ENCODE assay signal across 8 mouse cellular contexts in genomic region chr4:126162544-126163066, GRCm38 (mm10). TPM values are rescaled to one million over a fixed set of nuclear protein-coding genes. Genes with fewer than 3 reads are reported as not detected.
DNase-seq lines count a peak whose midpoint lies in the region; ATAC-seq lines count a peak whose summit lies in the region.

No protein-coding gene starts in this region.

- ATAC-seq in erythroid progenitor cell, adult 5-6 weeks (replicated peaks; ENCODE audit: low FRiP score, poor library complexity, severe bottlenecking): peak; percentile 73
- ATAC-seq in heart, embryonic 12.5 days (ENCODE audit: insufficient number of reproducible peaks, low FRiP score): peak; percentile 90
- peak; percentile 94 for ATAC-seq in kidney, embryonic 16.5 days (ENCODE audit: low FRiP score, low TSS enrichment)

- DNase-seq in B cell, adult 2 months: peak; percentile 86
- DNase-seq in c-Kit-negative CD71-positive TER-119-positive erythroid progenitor cells, embryonic 14.5 days (ENCODE audit: low read depth, low spot score): peak; percentile 36
- DNase-seq in liver: peak; percentile 85
- DNase-seq in monocyte, adult 2 months (ENCODE audit: low read depth in 1 of 2, low spot score in 2 of 2): peak; percentile 34 to 65
- peak; percentile 56 to 71 for DNase-seq in spleen, postnatal 14 days (ENCODE audit: low spot score in 2 of 2)

- H3K36me3 ChIP-seq in heart, embryonic 12.5 days: peaks cover 29% of the 10 kb centered on the region
- peaks cover 19% of the 10 kb centered on the region for H3K36me3 ChIP-seq in kidney, embryonic 16.5 days (ENCODE audit: insufficient read depth, low read length)

- WGBS in heart, embryonic 12.5 days: under 1% methylated on average over 44 of the region's 44 CpGs
- WGBS in kidney, embryonic 16.5 days: 1% methylated on average over 44 of the region's 44 CpGs

- H3K4me1 ChIP-seq in heart, embryonic 12.5 days (replicated peaks): peaks cover 29% of the 10 kb centered on the region
- peaks cover 23% of the 10 kb centered on the region for H3K4me1 ChIP-seq in kidney, embryonic 16.5 days (ENCODE audit: insufficient read depth, low read length)

- peak overlapping the region; percentile 91 for H3K9ac ChIP-seq in heart, embryonic 12.5 days
- peak overlapping the region; percentile 85 for H3K9ac ChIP-seq in kidney, embryonic 16.5 days (replicated peaks; ENCODE audit: low read length)

- H3K27me3 ChIP-seq in heart, embryonic 12.5 days (replicated peaks): no peaks in the 10 kb centered on the region
- no peaks in the 10 kb centered on the region for H3K27me3 ChIP-seq in kidney, embryonic 16.5 days (ENCODE audit: insufficient read depth, low read length)

- no peaks in the 10 kb centered on the region for H3K9me3 ChIP-seq in heart, embryonic 12.5 days (replicated peaks)
- H3K9me3 ChIP-seq in kidney, embryonic 16.5 days (ENCODE audit: low read length): no peaks in the 10 kb centered on the region

- peak overlapping the region; percentile 76 for H3K27ac ChIP-seq in heart, embryonic 12.5 days (ENCODE audit: poor library complexity, severe bottlenecking)
- peak overlapping the region; percentile 85 for H3K27ac ChIP-seq in kidney, embryonic 16.5 days (ENCODE audit: low read length)

- H3K4me3 ChIP-seq in heart, embryonic 12.5 days: peak overlapping the region; percentile 70
- peak overlapping the region; percentile 65 for H3K4me3 ChIP-seq in kidney, embryonic 16.5 days (ENCODE audit: low read length)

- peak overlapping the region; percentile 99 for H3K4me2 ChIP-seq in heart, embryonic 12.5 days
- peak overlapping the region; percentile 93 for H3K4me2 ChIP-seq in kidney, embryonic 16.5 days (replicated peaks; ENCODE audit: low read depth, low read length)

RNA-seq across cellular contexts. Expression of gene Sh3d21, which starts 0.7 kb away (rescaled TPM):
- total RNA-seq in erythroid progenitor cell, adult 5-6 weeks (2015; ENCODE audit: low replicate concordance): 1.8 TPM in 1 of 2 replicates, not detected in the other
- total RNA-seq in erythroid progenitor cell, adult 5-6 weeks (2017; ENCODE audit: low replicate concordance): 0.90 TPM in 1 of 2 replicates, not detected in the other
- 2.7 and 3.6 TPM in 2 replicates for polyA plus RNA-seq in heart, embryonic 12.5 days (2016; fragmentation: Nextera tagmentation; extraction: Ambion mirVana)
- polyA plus RNA-seq in kidney, embryonic 16.5 days (2015; fragmentation: Nextera tagmentation; extraction: Ambion mirVana): 9.1 and 10.5 TPM in 2 replicates

RNA-seq across cellular contexts. Expression of gene Eva1b, which starts 15.1 kb away (rescaled TPM):
- not detected in 2 replicates for total RNA-seq in erythroid progenitor cell, adult 5-6 weeks (2015; ENCODE audit: low replicate concordance)
- total RNA-seq in erythroid progenitor cell, adult 5-6 weeks (2017; ENCODE audit: low replicate concordance): 0.51 TPM in 1 of 2 replicates, not detected in the other
- 30.6 and 31.2 TPM in 2 replicates for polyA plus RNA-seq in heart, embryonic 12.5 days (2016; fragmentation: Nextera tagmentation; extraction: Ambion mirVana)
- polyA plus RNA-seq in kidney, embryonic 16.5 days (2015; fragmentation: Nextera tagmentation; extraction: Ambion mirVana): 99.9 and 103 TPM in 2 replicates

RNA-seq across cellular contexts. Expression of gene Thrap3, which starts 40.0 kb away (rescaled TPM):
- 169 and 213 TPM in 2 replicates for total RNA-seq in erythroid progenitor cell, adult 5-6 weeks (2015; ENCODE audit: low replicate concordance)
- 298 and 354 TPM in 2 replicates for total RNA-seq in erythroid progenitor cell, adult 5-6 weeks (2017; ENCODE audit: low replicate concordance)
- polyA plus RNA-seq in heart, embryonic 12.5 days (2016; fragmentation: Nextera tagmentation; extraction: Ambion mirVana): 177 and 191 TPM in 2 replicates
- polyA plus RNA-seq in kidney, embryonic 16.5 days (2015; fragmentation: Nextera tagmentation; extraction: Ambion mirVana): 210 and 218 TPM in 2 replicates

RNA-seq across cellular contexts. Expression of gene Stk40, which starts 58.8 kb away (rescaled TPM):
- total RNA-seq in erythroid progenitor cell, adult 5-6 weeks (2015; ENCODE audit: low replicate concordance): 4.7 and 10.1 TPM in 2 replicates
- total RNA-seq in erythroid progenitor cell, adult 5-6 weeks (2017; ENCODE audit: low replicate concordance): 2.4 and 6.4 TPM in 2 replicates
- polyA plus RNA-seq in heart, embryonic 12.5 days (2016; fragmentation: Nextera tagmentation; extraction: Ambion mirVana): 35.0 and 35.2 TPM in 2 replicates
- polyA plus RNA-seq in kidney, embryonic 16.5 days (2015; fragmentation: Nextera tagmentation; extraction: Ambion mirVana): 43.9 and 44.5 TPM in 2 replicates

Comparison
In these comparisons a context has a peak if more than half of its experiments do, and no peak if none do; other contexts are left out.
1. Peak in every context shown above with its lines: DNase-seq, ATAC-seq, H3K4me3 ChIP-seq and H3K27ac ChIP-seq.
2. DNase-seq: peak in every context shown above with its lines; median percentile 86 in B cell, adult 2 months; 85 in liver; 64 in spleen, postnatal 14 days; 50 in monocyte, adult 2 months; 36 in c-Kit-negative CD71-positive TER-119-positive erythroid progenitor cells, embryonic 14.5 days.